Mouse (Mus musculus): ENCODE measurements around the gene Tacr2. TPM values are rescaled to one million over a fixed set of nuclear protein-coding genes. Genes with fewer than 3 reads are reported as not detected.
A peak's percentile ranks its signal among the peaks of the same experiment; 100 is the strongest.

Tacr2 gene
- polyA plus RNA-seq, 1 experiment, result not detected

GRCm38 (mm10) chr10:62218789-62219172, 33.5 kb upstream of the Tacr2 start:
- TF ChIP-seq TAL1 (IDR thresholded peaks at IDR 0.05; ENCODE audit: low read length) (no peak), GATA1 (IDR thresholded peaks at IDR 0.05; ENCODE audit: low read length) (no peak)
- Histone ChIP-seq H3K4me1 (ENCODE audit: control insufficient read depth) (peaks cover 89% of the 10 kb centered on the region), H3K27me3 (ENCODE audit: control insufficient read depth) (no peaks in the 10 kb centered on the region), H3K4me3 (replicated peaks) (no peak overlapping the region), H3K36me3 (ENCODE audit: control insufficient read depth) (peaks cover 2% of the 10 kb centered on the region), H3K9me3 (ENCODE audit: control insufficient read depth, low read length) (no peaks in the 10 kb centered on the region)

GRCm38 (mm10) chr10:62220732-62221514, 31.3 kb upstream of the Tacr2 start:
- Histone ChIP-seq H3K36me3 (ENCODE audit: control insufficient read depth) (peaks cover 2% of the 10 kb centered on the region), H3K9me3 (ENCODE audit: control insufficient read depth, low read length) (no peaks in the 10 kb centered on the region), H3K27me3 (ENCODE audit: control insufficient read depth) (no peaks in the 10 kb centered on the region), H3K4me1 (ENCODE audit: control insufficient read depth) (peaks cover 74% of the 10 kb centered on the region), H3K4me3 (replicated peaks) (no peak overlapping the region)
- no peak for TF ChIP-seq GATA1 (IDR thresholded peaks at IDR 0.05; ENCODE audit: low read length)
- no peak for TF ChIP-seq TAL1 (IDR thresholded peaks at IDR 0.05; ENCODE audit: low read length)

- H3K36me3 ChIP-seq (ENCODE audit: control insufficient read depth), result peaks cover 2% of the 10 kb centered on the region
- H3K27me3 ChIP-seq (ENCODE audit: control insufficient read depth), result no peaks in the 10 kb centered on the region
- no peak for TF ChIP-seq GATA1 (IDR thresholded peaks at IDR 0.05; ENCODE audit: low read length)
- no peak for TF ChIP-seq TAL1 (IDR thresholded peaks at IDR 0.05; ENCODE audit: low read length)
- no peaks in the 10 kb centered on the region for H3K9me3 ChIP-seq (ENCODE audit: control insufficient read depth, low read length)
- H3K4me3 ChIP-seq (replicated peaks), result no peak overlapping the region
- peaks cover 74% of the 10 kb centered on the region for H3K4me1 ChIP-seq (ENCODE audit: control insufficient read depth)
Observed at GRCm38 (mm10) chr10:62221647-62222046, 30.6 kb upstream of the Tacr2 start.

- Histone ChIP-seq H3K4me3 (replicated peaks) (no peak overlapping the region), H3K36me3 (ENCODE audit: control insufficient read depth) (peaks cover 2% of the 10 kb centered on the region), H3K27me3 (ENCODE audit: control insufficient read depth) (no peaks in the 10 kb centered on the region), H3K4me1 (ENCODE audit: control insufficient read depth) (peaks cover 71% of the 10 kb centered on the region), H3K9me3 (ENCODE audit: control insufficient read depth, low read length) (no peaks in the 10 kb centered on the region)
- TF ChIP-seq TAL1 (IDR thresholded peaks at IDR 0.05; ENCODE audit: low read length) (no peak), GATA1 (IDR thresholded peaks at IDR 0.05; ENCODE audit: low read length) (no peak)
Observed at GRCm38 (mm10) chr10:62222777-62223176, 29.5 kb upstream of the Tacr2 start.

DNA sequence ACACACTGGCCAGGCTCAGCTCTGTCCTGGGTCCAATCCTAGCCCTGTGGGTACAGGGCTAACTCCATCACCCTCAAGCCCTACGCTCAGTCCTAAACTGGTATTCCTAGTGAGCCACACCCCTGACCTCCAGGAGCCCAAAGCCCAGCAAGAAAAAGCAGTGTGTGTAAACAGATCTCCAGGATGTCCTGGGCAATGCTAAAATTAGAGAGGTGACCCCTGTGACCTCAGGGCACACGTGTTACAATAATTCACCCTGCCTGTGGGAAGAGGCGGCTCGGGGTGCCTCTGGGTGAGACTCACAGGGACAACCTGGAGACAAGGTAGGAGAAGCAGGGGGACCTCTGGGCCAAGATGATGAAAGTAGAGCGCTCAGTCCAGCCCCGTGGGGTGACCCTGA, 28.0 kb upstream of the Tacr2 start:
- Histone ChIP-seq H3K4me3 (replicated peaks) (no peak overlapping the region), H3K27me3 (ENCODE audit: control insufficient read depth) (no peaks in the 10 kb centered on the region), H3K36me3 (ENCODE audit: control insufficient read depth) (no peaks in the 10 kb centered on the region; the same call in 1 of the 2 replicates), H3K4me1 (ENCODE audit: control insufficient read depth) (peaks cover 69% of the 10 kb centered on the region), H3K9me3 (ENCODE audit: control insufficient read depth, low read length) (no peaks in the 10 kb centered on the region)
- no peak for TF ChIP-seq TAL1 (IDR thresholded peaks at IDR 0.05; ENCODE audit: low read length)
- TF ChIP-seq GATA1 (IDR thresholded peaks at IDR 0.05; ENCODE audit: low read length), result no peak

DNA sequence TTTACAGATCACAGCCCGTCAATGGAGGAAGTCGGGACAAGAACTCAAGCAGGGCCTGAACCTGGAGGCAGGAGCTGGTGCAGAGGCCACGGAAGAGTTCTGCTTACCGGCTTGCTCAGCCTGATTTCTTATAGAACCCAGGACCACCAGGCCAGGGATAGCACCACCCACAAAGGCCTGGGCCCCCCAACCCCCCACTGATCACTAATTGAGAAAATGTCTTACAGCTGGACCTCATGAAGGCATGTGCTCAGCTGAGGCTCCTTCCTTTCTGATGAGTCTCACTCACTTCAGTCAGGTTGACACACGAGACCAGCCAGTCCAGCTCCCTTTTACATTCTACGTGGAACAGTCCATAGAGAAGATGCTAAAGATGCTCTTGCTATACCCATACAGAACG, 26.4 kb upstream of the Tacr2 start:
- Histone ChIP-seq H3K4me1 (ENCODE audit: control insufficient read depth) (peaks cover 71% of the 10 kb centered on the region), H3K4me3 (replicated peaks) (no peak overlapping the region), H3K36me3 (ENCODE audit: control insufficient read depth) (no peaks in the 10 kb centered on the region; the same call in 1 of the 2 replicates), H3K9me3 (ENCODE audit: control insufficient read depth, low read length) (no peaks in the 10 kb centered on the region), H3K27me3 (ENCODE audit: control insufficient read depth) (peaks cover 4% of the 10 kb centered on the region)
- TF ChIP-seq TAL1 (IDR thresholded peaks at IDR 0.05; ENCODE audit: low read length) (no peak), GATA1 (IDR thresholded peaks at IDR 0.05; ENCODE audit: low read length) (no peak)

DNA sequence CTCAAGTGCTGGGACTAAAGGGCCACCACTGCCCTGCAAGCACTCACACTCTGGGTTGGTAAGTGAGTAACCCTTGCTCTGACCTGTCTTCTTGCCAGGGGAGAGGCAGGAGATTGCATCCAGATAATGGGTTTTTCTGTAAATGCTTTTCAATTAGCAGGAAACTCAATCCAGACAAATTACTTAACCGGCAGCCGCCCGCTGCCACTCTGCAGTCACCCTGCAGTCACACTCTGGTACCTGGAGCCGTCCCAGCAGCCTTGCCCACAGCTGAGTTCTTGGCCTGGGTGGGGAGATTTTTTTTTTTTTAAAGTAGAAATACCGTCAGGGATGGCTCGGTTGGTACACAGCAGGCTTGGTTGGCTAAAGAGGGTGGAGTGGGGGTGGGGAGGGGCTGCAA, 24.1 kb upstream of the Tacr2 start:
- Histone ChIP-seq H3K4me3 (replicated peaks) (no peak overlapping the region), H3K27me3 (ENCODE audit: control insufficient read depth) (peaks cover 4% of the 10 kb centered on the region), H3K36me3 (ENCODE audit: control insufficient read depth) (no peaks in the 10 kb centered on the region; the same call in 1 of the 2 replicates), H3K4me1 (ENCODE audit: control insufficient read depth) (peaks cover 66% of the 10 kb centered on the region), H3K9me3 (ENCODE audit: control insufficient read depth, low read length) (no peaks in the 10 kb centered on the region)
- TF ChIP-seq TAL1 (IDR thresholded peaks at IDR 0.05; ENCODE audit: low read length), result no peak
- no peak for TF ChIP-seq GATA1 (IDR thresholded peaks at IDR 0.05; ENCODE audit: low read length)

DNA sequence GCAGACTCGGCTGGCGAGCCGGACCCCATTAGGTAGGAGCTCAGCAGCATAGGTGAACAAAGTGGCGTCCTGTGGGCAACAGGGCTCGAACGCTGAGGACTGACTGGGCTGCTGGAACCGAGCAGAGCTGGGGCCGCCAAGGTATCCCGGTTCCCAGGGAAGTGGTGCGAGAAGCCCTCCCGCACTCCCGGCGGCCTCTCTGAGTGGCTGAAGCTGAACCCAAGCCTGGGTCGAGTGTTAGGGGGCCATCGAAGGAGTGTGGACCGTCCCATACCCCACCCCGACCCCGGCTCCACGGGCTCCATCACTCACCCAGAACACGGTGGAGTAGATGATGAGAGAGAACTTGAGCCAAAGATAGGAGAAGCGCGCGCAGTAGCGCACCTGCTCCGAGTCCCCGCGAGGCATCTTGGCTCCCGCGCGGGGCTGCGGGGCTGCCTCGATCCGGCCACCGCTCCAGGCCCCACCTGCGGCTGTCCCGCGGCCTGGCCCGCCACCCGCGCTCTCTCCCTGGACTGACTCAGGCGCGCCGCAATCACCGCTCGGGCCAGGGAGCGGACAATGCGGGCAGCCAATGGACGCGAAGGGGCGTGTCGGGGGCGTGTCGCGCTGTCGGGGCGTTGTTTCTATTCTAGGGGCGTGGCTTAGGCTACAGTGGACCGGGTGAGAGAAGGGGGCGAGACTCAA, 21.4 kb upstream of the Tacr2 start, which contains the start of gene Tspan15:
Tspan15 (minus strand) TSS at position 544 of the 687 bp plus-strand sequence.
- Histone ChIP-seq H3K36me3 (ENCODE audit: control insufficient read depth) (no peaks in the 10 kb centered on the region), H3K9me3 (ENCODE audit: control insufficient read depth, low read length) (no peaks in the 10 kb centered on the region), H3K27me3 (ENCODE audit: control insufficient read depth) (peaks cover 4% of the 10 kb centered on the region), H3K4me1 (ENCODE audit: control insufficient read depth) (peaks cover 83% of the 10 kb centered on the region), H3K4me3 (replicated peaks) (peak within 1 kb of the TSS; percentile 74)
- TF ChIP-seq GATA1 (IDR thresholded peaks at IDR 0.05; ENCODE audit: low read length) (no peak), TAL1 (IDR thresholded peaks at IDR 0.05; ENCODE audit: low read length) (no peak)

GRCm38 (mm10) chr10:62231395-62231732, 20.9 kb upstream of the Tacr2 start:
- Histone ChIP-seq H3K9me3 (ENCODE audit: control insufficient read depth, low read length) (no peaks in the 10 kb centered on the region), H3K27me3 (ENCODE audit: control insufficient read depth) (peaks cover 4% of the 10 kb centered on the region), H3K36me3 (ENCODE audit: control insufficient read depth) (no peaks in the 10 kb centered on the region), H3K4me1 (ENCODE audit: control insufficient read depth) (peaks cover 83% of the 10 kb centered on the region), H3K4me3 (replicated peaks) (peak overlapping the region; percentile 74)
- TF ChIP-seq TAL1 (IDR thresholded peaks at IDR 0.05; ENCODE audit: low read length) (no peak), GATA1 (IDR thresholded peaks at IDR 0.05; ENCODE audit: low read length) (no peak)
